ENCODE assay signal across 13 mouse cellular contexts in the genomic region with DNA sequence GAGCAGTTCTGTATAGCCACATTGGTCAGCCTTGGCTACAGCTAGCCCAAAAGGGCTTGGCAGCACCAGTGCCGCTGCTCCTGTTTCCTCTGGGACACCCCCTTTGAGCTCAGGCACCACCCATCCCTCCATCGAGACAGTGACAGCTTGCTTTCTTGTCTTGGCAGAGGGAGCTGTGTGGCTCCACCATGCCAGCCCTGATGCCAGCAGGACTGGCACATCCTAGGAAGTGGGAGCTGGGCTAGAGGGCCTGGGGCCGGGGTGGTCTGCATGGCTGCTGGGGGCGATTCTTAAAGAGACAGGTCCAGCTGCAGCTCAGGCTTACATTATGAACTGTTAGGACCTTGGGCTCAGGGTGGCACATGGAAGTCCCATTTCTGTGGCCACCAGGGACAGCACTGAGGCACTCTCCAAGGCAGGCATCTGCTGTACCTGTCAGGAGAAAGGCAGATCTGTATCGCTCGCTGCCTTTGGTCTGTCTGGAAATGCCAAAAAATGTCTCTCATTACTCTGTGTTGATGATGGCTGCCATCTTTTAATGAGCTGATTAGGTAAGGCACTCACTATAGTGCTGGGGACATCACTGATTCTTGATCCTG. TPM values are rescaled to one million over a fixed set of nuclear protein-coding genes. Genes with fewer than 3 reads are reported as not detected.
A peak's percentile ranks its signal among the peaks of the same experiment; 100 is the strongest.
DNase-seq lines count a peak whose midpoint lies in the region; TF ChIP-seq lines count a peak whose summit lies in the region.
"Had no signal": no experiment of that assay in that cellular context is flagged by ENCODE, and none has a peak within 500 bp of the region (broad histone marks: within the 10 kb centered on the region; RNA-seq: fewer than 3 reads in every experiment).

No protein-coding gene starts in this region.

- peak; percentile 19; the same call in 1 of the 2 replicates for TF ChIP-seq CTCF in gastrocnemius, adult 2 months (IDR thresholded peaks at IDR 0.05)

- DNase-seq in gastrocnemius, adult 2 months = peak; percentile 60
- no peak for DNase-seq in gastrocnemius, postnatal 10 days
- DNase-seq in left cerebral cortex, postnatal 4 days = peak; percentile 69
- no peak for DNase-seq in left cerebral cortex, postnatal 36 days (ENCODE audit: low spot score in 2 of 2)
- DNase-seq in cerebellum, adult 18-20 months = peak; percentile 44 to 46
- peak; percentile 42 to 44 for DNase-seq in cerebellum, postnatal 36 days
- no peak for DNase-seq in urinary bladder, postnatal 4 days (ENCODE audit: low spot score in 2 of 2)
- DNase-seq in Muller cell, postnatal 12 days (ENCODE audit: inconsistent ontology term) = no peak
- DNase-seq: embryo, embryonic 11 days; right cerebral cortex, postnatal 25 days had no signal

- no peak overlapping the region for H3K27ac ChIP-seq in gastrocnemius, adult 2 months
- H3K27ac ChIP-seq: intestine, embryonic 15.5 days; limb, embryonic 10.5 days had no signal

- H3K4me3 ChIP-seq in gastrocnemius, adult 2 months = no peak overlapping the region
- H3K4me3 ChIP-seq: intestine, embryonic 15.5 days; limb, embryonic 10.5 days; myocyte had no signal

- intact Hi-C loops in gastrocnemius, adult 2 months (cut with DNase I) = no loop called here
- intact Hi-C loops in left cerebral cortex, postnatal 4 days (cut with DNase I) = loop anchor here (10.0 kb wide), 1 partner anchor 432 kb away; no protein-coding TSS in a partner anchor
- intact Hi-C loops in left cerebral cortex, postnatal 36 days (cut with DNase I) = no loop called here

RNA-seq across cellular contexts. Expression of a gene that starts 15.7 kb away (rescaled TPM):
- 10 to 100 TPM; 43.7 to 43.9 TPM for total RNA-seq in gastrocnemius, adult 2 months (2021)
- 10 to 100 TPM; 26.8 to 30.3 TPM for total RNA-seq in gastrocnemius, postnatal 10 days (2021)
- total RNA-seq in left cerebral cortex, postnatal 4 days (2021) = 10 to 100 TPM; 22.2 to 22.3 TPM
- total RNA-seq in left cerebral cortex, postnatal 36 days (2021) = 10 to 100 TPM; 65.3 TPM

RNA-seq across cellular contexts. Expression of a gene that starts 18.0 kb away (rescaled TPM):
- 10 to 100 TPM; 60.6 to 72.7 TPM for total RNA-seq in gastrocnemius, adult 2 months (2021)
- total RNA-seq in gastrocnemius, postnatal 10 days (2021) = 10 to 100 TPM; 24.5 to 25.8 TPM
- 10 to 100 TPM; 59.0 to 66.1 TPM for total RNA-seq in left cerebral cortex, postnatal 4 days (2021)
- total RNA-seq in left cerebral cortex, postnatal 36 days (2021) = 10 to 100 TPM; 92.4 to 97.8 TPM

RNA-seq across cellular contexts. Expression of a gene that starts 47.3 kb away (rescaled TPM):
- under 1 TPM; 0.11 to 0.15 TPM for total RNA-seq in gastrocnemius, adult 2 months (2021)
- total RNA-seq in gastrocnemius, postnatal 10 days (2021) = under 1 TPM; 0.14 to 0.21 TPM
- total RNA-seq in left cerebral cortex, postnatal 4 days (2021) = under 1 TPM in 1 of 2 experiments, not detected in 1; 0.10 TPM
- under 1 TPM in 1 of 2 experiments, not detected in 1; 0.14 TPM for total RNA-seq in left cerebral cortex, postnatal 36 days (2021)

Comparison
In these comparisons a context has a peak if more than half of its experiments do, and no peak if none do; other contexts are left out.
1. DNase-seq: peak in gastrocnemius, adult 2 months (single experiment), left cerebral cortex, postnatal 4 days (single experiment), cerebellum, adult 18-20 months (2 of 2) and cerebellum, postnatal 36 days (2 of 2); none in gastrocnemius, postnatal 10 days (single experiment), left cerebral cortex, postnatal 36 days (0 of 2), urinary bladder, postnatal 4 days (0 of 2) and Muller cell, postnatal 12 days (single experiment).